Comparison of ENCODE assay signal across 17 mouse cellular contexts in the genomic region with DNA sequence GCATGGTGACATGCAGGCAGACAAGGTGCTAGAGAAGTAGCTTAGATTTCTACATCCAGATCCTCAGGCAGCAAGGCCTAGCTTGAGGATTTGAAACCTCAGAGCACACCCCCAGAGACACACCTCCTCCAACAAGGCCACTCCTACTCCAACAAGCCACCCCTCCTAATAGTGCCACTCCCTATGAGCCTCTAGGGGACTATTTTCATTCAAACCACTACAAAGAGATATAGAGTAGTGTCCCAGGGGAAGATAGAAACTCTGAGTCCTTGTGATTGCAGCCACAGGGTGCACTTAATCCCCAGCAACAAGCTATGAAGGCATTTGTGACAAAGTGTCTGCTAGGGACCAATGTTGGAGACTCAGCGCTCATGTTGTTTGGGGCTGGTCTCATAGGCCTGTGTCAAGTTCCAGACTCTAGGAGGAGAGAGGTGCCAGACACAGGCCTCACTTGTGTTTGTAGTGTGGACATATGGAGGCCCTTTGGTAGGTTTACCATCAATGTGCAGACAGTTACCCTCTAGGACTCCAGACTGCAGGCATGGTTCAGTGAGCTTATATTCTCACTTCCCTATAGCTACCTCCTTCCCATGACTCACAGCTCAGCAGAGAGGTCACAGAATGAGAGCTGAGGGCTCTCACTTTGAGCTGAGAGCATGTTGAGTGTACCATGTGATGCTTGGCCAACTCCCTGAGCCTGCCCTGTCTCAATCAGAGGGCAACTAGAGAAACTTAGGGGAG. TPM values are rescaled to one million over a fixed set of nuclear protein-coding genes. Genes with fewer than 3 reads are reported as not detected.
A peak's percentile ranks its signal among the peaks of the same experiment; 100 is the strongest.
DNase-seq lines count a peak whose midpoint lies in the region; ATAC-seq and TF ChIP-seq lines count a peak whose summit lies in the region.
"Had no signal": no experiment of that assay in that cellular context is flagged by ENCODE, and none has a peak within 500 bp of the region (broad histone marks: within the 10 kb centered on the region; RNA-seq: fewer than 3 reads in every experiment).

No protein-coding gene starts in this region.

- DNase-seq in kidney, postnatal 0 days (ENCODE audit: low spot score), result no peak
- no peak for DNase-seq in kidney, adult 8-10 months
- no peak for DNase-seq in cerebellum, postnatal 25 days
- DNase-seq in cerebellum, adult 9-10 months, result no peak
- no peak for DNase-seq in stomach, postnatal 0 days (ENCODE audit: low spot score)
- DNase-seq: cerebellum, adult 2 months had no signal

- no peak overlapping the region for H3K4me2 ChIP-seq in kidney, postnatal 0 days (ENCODE audit: low read length)
- no peak overlapping the region for H3K4me2 ChIP-seq in intestine, embryonic 16.5 days (ENCODE audit: low read depth, low read length)
- H3K4me2 ChIP-seq in stomach, postnatal 0 days (replicated peaks; ENCODE audit: low read depth), result no peak overlapping the region

- 91% methylated on average over 1 of the region's 1 CpGs for WGBS in kidney, postnatal 0 days
- 93% methylated on average over 1 of the region's 1 CpGs for WGBS in macrophage (ENCODE audit: missing documents)
- 92% methylated on average over 1 of the region's 1 CpGs for WGBS in intestine, embryonic 16.5 days
- 100% methylated on average over 1 of the region's 1 CpGs for WGBS in stomach, postnatal 0 days

- H3K9me3 ChIP-seq in kidney, postnatal 0 days (replicated peaks; ENCODE audit: low read length), result no peaks in the 10 kb centered on the region
- H3K9me3 ChIP-seq in intestine, embryonic 16.5 days (ENCODE audit: control insufficient read depth, low read length), result no peaks in the 10 kb centered on the region
- H3K9me3 ChIP-seq in stomach, postnatal 0 days (ENCODE audit: control insufficient read depth, low read length), result no peaks in the 10 kb centered on the region
- H3K9me3 ChIP-seq: forebrain, embryonic 10.5 days had no signal

- TF ChIP-seq EP300 in stomach, postnatal 0 days (optimal IDR thresholded peaks at IDR 0.05), result no peak

- H3K36me3 ChIP-seq in kidney, postnatal 0 days (ENCODE audit: insufficient read depth, low read length), result no peaks in the 10 kb centered on the region
- no peaks in the 10 kb centered on the region for H3K36me3 ChIP-seq in macrophage (ENCODE audit: inconsistent target)
- H3K36me3 ChIP-seq in intestine, embryonic 16.5 days (ENCODE audit: control insufficient read depth, insufficient read depth, low read length), result no peaks in the 10 kb centered on the region
- H3K36me3 ChIP-seq in stomach, postnatal 0 days (ENCODE audit: control insufficient read depth, insufficient read depth, low read length), result no peaks in the 10 kb centered on the region
- H3K36me3 ChIP-seq: forebrain, embryonic 10.5 days had no signal

- H3K79me2 ChIP-seq in macrophage (ENCODE audit: inconsistent target), result no peaks in the 10 kb centered on the region

- H3K27ac ChIP-seq in kidney, postnatal 0 days, result no peak overlapping the region
- H3K27ac ChIP-seq in macrophage, result peak overlapping the region; percentile 36; the same call in 1 of the 2 replicates
- no peak overlapping the region for H3K27ac ChIP-seq in intestine, embryonic 16.5 days (ENCODE audit: low read length)
- no peak overlapping the region for H3K27ac ChIP-seq in stomach, postnatal 0 days (replicated peaks)
- H3K27ac ChIP-seq: forebrain, embryonic 10.5 days had no signal

- no peak for TF ChIP-seq CTCF in kidney, postnatal 0 days (IDR thresholded peaks at IDR 0.05; ENCODE audit: low read depth)
- TF ChIP-seq CTCF in stomach, postnatal 0 days (IDR thresholded peaks at IDR 0.05; ENCODE audit: low read depth), result no peak

- H3K9ac ChIP-seq in kidney, postnatal 0 days (ENCODE audit: low read depth, low read length), result no peak overlapping the region
- H3K9ac ChIP-seq in intestine, embryonic 16.5 days (ENCODE audit: low read depth, low read length), result no peak overlapping the region
- no peak overlapping the region for H3K9ac ChIP-seq in stomach, postnatal 0 days (ENCODE audit: low read length)

- H3K4me3 ChIP-seq in kidney, postnatal 0 days (replicated peaks; ENCODE audit: low read depth, low read length), result no peak overlapping the region
- no peak overlapping the region for H3K4me3 ChIP-seq in macrophage (ENCODE audit: inconsistent target)
- H3K4me3 ChIP-seq in intestine, embryonic 16.5 days (ENCODE audit: low read length), result no peak overlapping the region
- no peak overlapping the region for H3K4me3 ChIP-seq in stomach, postnatal 0 days (ENCODE audit: low read depth, low read length)
- H3K4me3 ChIP-seq: forebrain, embryonic 10.5 days had no signal

- no peaks in the 10 kb centered on the region for H3K27me3 ChIP-seq in kidney, postnatal 0 days (ENCODE audit: insufficient read depth, low read length)
- no peaks in the 10 kb centered on the region for H3K27me3 ChIP-seq in intestine, embryonic 16.5 days (replicated peaks; ENCODE audit: control insufficient read depth, insufficient read depth, low read length)
- H3K27me3 ChIP-seq in stomach, postnatal 0 days (ENCODE audit: control insufficient read depth, insufficient read depth, low read length), result no peaks in the 10 kb centered on the region

- no peaks in the 10 kb centered on the region for H3K4me1 ChIP-seq in kidney, postnatal 0 days (replicated peaks; ENCODE audit: insufficient read depth, low read length)
- no peaks in the 10 kb centered on the region for H3K4me1 ChIP-seq in intestine, embryonic 16.5 days (ENCODE audit: control insufficient read depth, insufficient read depth, low read length)
- no peaks in the 10 kb centered on the region for H3K4me1 ChIP-seq in stomach, postnatal 0 days (replicated peaks; ENCODE audit: control insufficient read depth, insufficient read depth)
- H3K4me1 ChIP-seq: forebrain, embryonic 10.5 days had no signal

- ATAC-seq in kidney, postnatal 0 days (replicated peaks; ENCODE audit: low FRiP score, low read depth), result 0 out of 2 replicates have a peak, but pooled peaks have one; percentile 25
- ATAC-seq in granulocyte monocyte progenitor cell, adult 5-6 weeks (replicated peaks; ENCODE audit: poor library complexity, severe bottlenecking), result peak; percentile 99
- ATAC-seq in intestine, embryonic 16.5 days, result no peak
- ATAC-seq in stomach, postnatal 0 days (ENCODE audit: low FRiP score, low TSS enrichment), result no peak

RNA-seq across cellular contexts. Expression of a gene that starts 7.5 kb away (rescaled TPM):
- polyA plus RNA-seq in kidney, postnatal 0 days (2015; fragmentation: Nextera tagmentation; extraction: Ambion mirVana), result not detected in 2 replicates
- total RNA-seq in granulocyte monocyte progenitor cell, adult 5-6 weeks (2014; fragmentation: Nextera tagmentation), result not detected in 2 replicates
- total RNA-seq in granulocyte monocyte progenitor cell, adult 5-6 weeks (2017), result not detected in 2 replicates
- not detected for total RNA-seq in macrophage (2018; cell fraction: chromatin; rRNA removed)
- total RNA-seq in macrophage (2018; cell fraction: cytosol; rRNA removed), result not detected
- total RNA-seq in macrophage (2018; cell fraction: nucleus; rRNA removed), result not detected
- polyA plus RNA-seq in macrophage (2018), result not detected in 3 replicates
- not detected in 2 replicates for polyA plus RNA-seq in intestine, embryonic 16.5 days (2015; fragmentation: Nextera tagmentation; extraction: Ambion mirVana)
- 0.98 and 1.2 TPM in 2 replicates for polyA plus RNA-seq in stomach, postnatal 0 days (2015; fragmentation: Nextera tagmentation; extraction: Ambion mirVana)
- total RNA-seq: layer of hippocampus, adult 8-10 months; liver, adult 2 months had no signal
- polyA plus RNA-seq: C2C12; cerebellum, adult 2 months; embryonic facial prominence, embryonic 11.5 days; forebrain, embryonic 10.5 days; heart, postnatal 0 days; kidney, embryonic 16.5 days; liver, adult 2 months had no signal

RNA-seq across cellular contexts. Expression of a gene that starts 13.7 kb away (rescaled TPM):
- not detected in 2 replicates for polyA plus RNA-seq in kidney, postnatal 0 days (2015; fragmentation: Nextera tagmentation; extraction: Ambion mirVana)
- not detected in 2 replicates for total RNA-seq in granulocyte monocyte progenitor cell, adult 5-6 weeks (2014; fragmentation: Nextera tagmentation)
- not detected in 2 replicates for total RNA-seq in granulocyte monocyte progenitor cell, adult 5-6 weeks (2017)
- not detected for total RNA-seq in macrophage (2018; cell fraction: chromatin; rRNA removed)
- not detected for total RNA-seq in macrophage (2018; cell fraction: cytosol; rRNA removed)
- total RNA-seq in macrophage (2018; cell fraction: nucleus; rRNA removed), result not detected
- polyA plus RNA-seq in macrophage (2018), result not detected in 3 replicates
- polyA plus RNA-seq in intestine, embryonic 16.5 days (2015; fragmentation: Nextera tagmentation; extraction: Ambion mirVana), result not detected in 2 replicates
- polyA plus RNA-seq in stomach, postnatal 0 days (2015; fragmentation: Nextera tagmentation; extraction: Ambion mirVana), result not detected in 2 replicates
- total RNA-seq: liver, adult 2 months had no signal
- polyA plus RNA-seq: cerebellum, adult 2 months; embryonic facial prominence, embryonic 11.5 days; forebrain, embryonic 10.5 days; heart, postnatal 0 days; kidney, embryonic 16.5 days; liver, adult 2 months had no signal

RNA-seq across cellular contexts. Expression of a gene that starts 18.0 kb away (rescaled TPM):
- not detected in 2 replicates for polyA plus RNA-seq in kidney, postnatal 0 days (2015; fragmentation: Nextera tagmentation; extraction: Ambion mirVana)
- total RNA-seq in granulocyte monocyte progenitor cell, adult 5-6 weeks (2014; fragmentation: Nextera tagmentation), result not detected in 2 replicates
- not detected in 2 replicates for total RNA-seq in granulocyte monocyte progenitor cell, adult 5-6 weeks (2017)
- total RNA-seq in macrophage (2018; cell fraction: chromatin; rRNA removed), result not detected
- total RNA-seq in macrophage (2018; cell fraction: cytosol; rRNA removed), result not detected
- not detected for total RNA-seq in macrophage (2018; cell fraction: nucleus; rRNA removed)
- not detected in 3 replicates for polyA plus RNA-seq in macrophage (2018)
- polyA plus RNA-seq in intestine, embryonic 16.5 days (2015; fragmentation: Nextera tagmentation; extraction: Ambion mirVana), result not detected in 2 replicates
- polyA plus RNA-seq in stomach, postnatal 0 days (2015; fragmentation: Nextera tagmentation; extraction: Ambion mirVana), result not detected in 2 replicates
- total RNA-seq: layer of hippocampus, adult 8-10 months; liver, adult 2 months had no signal
- polyA plus RNA-seq: C2C12; cerebellum, adult 2 months; embryonic facial prominence, embryonic 11.5 days; forebrain, embryonic 10.5 days; gonadal fat pad, adult 2 months; heart, postnatal 0 days; kidney, embryonic 16.5 days; liver, adult 2 months had no signal

RNA-seq across cellular contexts. Expression of a gene that starts 25.3 kb away (rescaled TPM):
- not detected in 2 replicates for polyA plus RNA-seq in kidney, postnatal 0 days (2015; fragmentation: Nextera tagmentation; extraction: Ambion mirVana)
- not detected in 2 replicates for total RNA-seq in granulocyte monocyte progenitor cell, adult 5-6 weeks (2014; fragmentation: Nextera tagmentation)
- total RNA-seq in granulocyte monocyte progenitor cell, adult 5-6 weeks (2017), result not detected in 2 replicates
- total RNA-seq in macrophage (2018; cell fraction: chromatin; rRNA removed), result not detected
- total RNA-seq in macrophage (2018; cell fraction: cytosol; rRNA removed), result not detected
- total RNA-seq in macrophage (2018; cell fraction: nucleus; rRNA removed), result not detected
- not detected in 3 replicates for polyA plus RNA-seq in macrophage (2018)
- polyA plus RNA-seq in intestine, embryonic 16.5 days (2015; fragmentation: Nextera tagmentation; extraction: Ambion mirVana), result 0.44 TPM in 1 of 2 replicates, not detected in the other
- polyA plus RNA-seq in stomach, postnatal 0 days (2015; fragmentation: Nextera tagmentation; extraction: Ambion mirVana), result 0.25 TPM in 1 of 2 replicates, not detected in the other
- total RNA-seq: liver, adult 2 months had no signal
- polyA plus RNA-seq: C2C12; cerebellum, adult 2 months; embryonic facial prominence, embryonic 11.5 days; forebrain, embryonic 10.5 days; heart, postnatal 0 days; liver, adult 2 months had no signal

RNA-seq across cellular contexts. Expression of a gene that starts 31.6 kb away (rescaled TPM):
- 1.3 and 1.4 TPM in 2 replicates for polyA plus RNA-seq in kidney, postnatal 0 days (2015; fragmentation: Nextera tagmentation; extraction: Ambion mirVana)
- total RNA-seq in granulocyte monocyte progenitor cell, adult 5-6 weeks (2014; fragmentation: Nextera tagmentation), result 0.66 and 0.92 TPM in 2 replicates
- total RNA-seq in granulocyte monocyte progenitor cell, adult 5-6 weeks (2017), result 0.13 and 0.62 TPM in 2 replicates
- total RNA-seq in macrophage (2018; cell fraction: chromatin; rRNA removed), result 10 to 100 TPM in 8 of 26 experiments, 1 to 10 TPM in 18; 1.1 to 18.8 (median 6.4) TPM
- 1 to 10 TPM in 9 of 26 experiments, under 1 TPM in 17; 0.16 to 1.8 (median 0.75) TPM for total RNA-seq in macrophage (2018; cell fraction: cytosol; rRNA removed)
- total RNA-seq in macrophage (2018; cell fraction: nucleus; rRNA removed), result 10 to 100 TPM in 2 of 26 experiments, 1 to 10 TPM in 21, under 1 TPM in 3; 0.74 to 12.2 (median 3.2) TPM
- 0.69 to 0.97 TPM (median 0.83 TPM) in 3 replicates for polyA plus RNA-seq in macrophage (2018)
- polyA plus RNA-seq in intestine, embryonic 16.5 days (2015; fragmentation: Nextera tagmentation; extraction: Ambion mirVana), result 3.1 and 3.3 TPM in 2 replicates
- 2.2 and 2.4 TPM in 2 replicates for polyA plus RNA-seq in stomach, postnatal 0 days (2015; fragmentation: Nextera tagmentation; extraction: Ambion mirVana)

Comparison
In these comparisons a context has a peak if more than half of its experiments do, and no peak if none do; other contexts are left out.
1. ATAC-seq: peak in kidney, postnatal 0 days (single experiment) and granulocyte monocyte progenitor cell, adult 5-6 weeks (single experiment); none in intestine, embryonic 16.5 days (single experiment) and stomach, postnatal 0 days (single experiment).